Mouse (Mus musculus) left cerebral cortex, adult 8-10 months (tissue): ENCODE measurements around the gene Pir. TPM values are rescaled to one million over a fixed set of nuclear protein-coding genes. Genes with fewer than 3 reads are reported as not detected.

Experiments used
- DNase-seq, 2 experiments: peaks; one replicate each; pipeline ENCODE4 v3.0.0; 2022; ENCODE audit warnings: low spot score in 2 of 2
- total RNA-seq, 4 experiments: library from RNA; stranded (reverse); gene quantifications; 2 replicates each; pipeline ENCODE4 v1.2.4; 2022

Gene Pir
- 10 to 100 TPM in 3 of 4 experiments, 1 to 10 TPM in 1; 8.9 to 11.1 (median 10.4) TPM for total RNA-seq

GRCm38 (mm10) chrX:164269285-164269761, at the start of gene Pir:
Pir (plus strand) TSS chrX:164269371.
- DNase-seq, result peak; percentile 20 to 21

GRCm38 (mm10) chrX:164221989-164222388, 47.2 kb upstream of the Pir start:
- no peak for DNase-seq

GRCm38 (mm10) chrX:164233380-164233779, 35.8 kb upstream of the Pir start:
- no peak for DNase-seq

- no peak for DNase-seq
These were observed 23.5 kb upstream of the Pir start for GRCm38 (mm10) chrX:164245714-164246113.

- no peak for DNase-seq
These were observed 22.4 kb upstream of the Pir start for GRCm38 (mm10) chrX:164246722-164247121.

- DNase-seq, result no peak
These were observed 12.6 kb upstream of the Pir start for GRCm38 (mm10) chrX:164256527-164256926.

GRCm38 (mm10) chrX:164258057-164258456, 11.1 kb upstream of the Pir start, which contains the start of gene Bmx:
Bmx (minus strand) TSS chrX:164258193.
- no peak for DNase-seq

GRCm38 (mm10) chrX:164258662-164259061, 10.5 kb upstream of the Pir start:
- no peak for DNase-seq

- DNase-seq, result no peak
These were observed 6.9 kb upstream of the Pir start for GRCm38 (mm10) chrX:164262286-164262685.

GRCm38 (mm10) chrX:164264861-164265260, 4.3 kb upstream of the Pir start:
- no peak for DNase-seq

GRCm38 (mm10) chrX:164270603-164271002, 1.4 kb downstream of the Pir start:
- no peak for DNase-seq

GRCm38 (mm10) chrX:164275536-164275935, 6.4 kb downstream of the Pir start:
- DNase-seq, result no peak

GRCm38 (mm10) chrX:164280918-164281647, 11.9 kb downstream of the Pir start:
- no peak for DNase-seq

- no peak for DNase-seq
These were observed 14.6 kb downstream of the Pir start for GRCm38 (mm10) chrX:164283808-164284207.

- no peak for DNase-seq
These were observed 17.9 kb downstream of the Pir start for GRCm38 (mm10) chrX:164287077-164287476.

GRCm38 (mm10) chrX:164291147-164291546, 22.0 kb downstream of the Pir start:
- DNase-seq, result no peak

GRCm38 (mm10) chrX:164306250-164306649, 37.1 kb downstream of the Pir start:
- DNase-seq, result no peak

GRCm38 (mm10) chrX:164313876-164314275, 44.7 kb downstream of the Pir start:
- DNase-seq, result no peak

GRCm38 (mm10) chrX:164318554-164318953, 49.4 kb downstream of the Pir start:
- DNase-seq, result no peak

- no peak for DNase-seq
These were observed 50.9 kb downstream of the Pir start for GRCm38 (mm10) chrX:164320031-164320430.

- no peak for DNase-seq
These were observed 53.3 kb downstream of the Pir start for GRCm38 (mm10) chrX:164322492-164322891.

GRCm38 (mm10) chrX:164323391-164323913, 54.3 kb downstream of the Pir start:
- DNase-seq, result no peak

GRCm38 (mm10) chrX:164330351-164330750, 61.2 kb downstream of the Pir start:
- no peak for DNase-seq
